Mouse (Mus musculus) kidney, embryonic 15.5 days (tissue): Measurements from ENCODE around the gene Cdh7. TPM values are rescaled to one million over a fixed set of nuclear protein-coding genes. Genes with fewer than 3 reads are reported as not detected.
"Not testable (repeated sequence)": the region's sequence is repeated elsewhere in the genome, so short reads cannot be mapped to it uniquely, and the experiment has no call there.

ENCODE experiments used
- ATAC-seq: fragments of 200-750 bp; cut with Nextera tagmentation; replicated peaks from 2 replicates; pipeline ENCODE4 v1.8.0; 2017; ENCODE audit warnings: moderate TSS enrichment; ENCODE audit not compliant: low FRiP score
- H3K27ac ChIP-seq: fragments of 300-500 bp; sonication (generic); 2 replicates; pipeline ENCODE4 v1.5.1; 2015; ENCODE audit warnings: mild to moderate bottlenecking, inconsistent platforms
- H3K27me3 ChIP-seq: fragments of 300-500 bp; sonication (generic); 2 replicates; pipeline ENCODE4 v1.6.1; 2015; ENCODE audit warnings: inconsistent platforms
- H3K36me3 ChIP-seq: fragments of 300-500 bp; sonication (generic); 2 replicates; pipeline ENCODE4 v1.6.1; 2015; ENCODE audit warnings: inconsistent platforms
- H3K4me1 ChIP-seq: fragments of 300-500 bp; sonication (generic); 2 replicates; pipeline ENCODE4 v1.6.1; 2015; ENCODE audit warnings: inconsistent platforms
- H3K4me2 ChIP-seq: fragments of 300-500 bp; sonication (generic); 2 replicates; pipeline ENCODE4 v1.6.1; 2015; ENCODE audit warnings: moderate library complexity, mild to moderate bottlenecking, inconsistent platforms
- H3K4me3 ChIP-seq: fragments of 300-500 bp; sonication (generic); replicated peaks from 2 replicates; pipeline ENCODE4 v1.5.1; 2015; ENCODE audit warnings: mild to moderate bottlenecking, inconsistent platforms
- H3K9ac ChIP-seq: fragments of 300-500 bp; sonication (generic); 2 replicates; pipeline ENCODE4 v1.6.1; 2015; ENCODE audit warnings: mild to moderate bottlenecking, inconsistent platforms
- H3K9me3 ChIP-seq: fragments of 300-500 bp; sonication (generic); replicated peaks from 2 replicates; pipeline ENCODE4 v1.6.1; 2016; ENCODE audit warnings: inconsistent platforms
- WGBS: fragments of 180-500 bp; shearing (Covaris S2); methylation state at CpG from one replicate; pipeline ENCODE4 v1.1.7; 2015; ENCODE audit warnings: mixed read lengths; 5-methylcytosine and 5-hydroxymethylcytosine counted together
- polyA plus RNA-seq: library from polyadenylated mRNA; unstranded; fragments of >200 nt; fragmentation: Nextera tagmentation; extraction: Ambion mirVana; gene quantifications from 2 replicates; pipeline ENCODE4 v1.2.1, GENCODE M21; 2015

Gene Cdh7
- polyA plus RNA-seq, 1 experiment from 2014 or later: 0.14 TPM

GRCm38 (mm10) chr1:110005038-110005437 lies 22.8 kb downstream of the Cdh7 start:
- H3K4me1 ChIP-seq: no peaks in the 10 kb centered on the region
- no peaks in the 10 kb centered on the region for H3K9me3 ChIP-seq
- H3K4me3 ChIP-seq: no peak overlapping the region
- H3K9ac ChIP-seq: no peak overlapping the region
- no peak overlapping the region for H3K27ac ChIP-seq
- no peaks in the 10 kb centered on the region for H3K36me3 ChIP-seq
- no peak for ATAC-seq
- H3K4me2 ChIP-seq: no peak overlapping the region
- 78% methylated on average over 3 of the region's 3 CpGs for WGBS
- H3K27me3 ChIP-seq: no peaks in the 10 kb centered on the region

GRCm38 (mm10) chr1:110012153-110012552 lies 29.9 kb downstream of the Cdh7 start:
- H3K4me3 ChIP-seq: no peak overlapping the region
- no peak overlapping the region for H3K4me2 ChIP-seq
- H3K27ac ChIP-seq: no peak overlapping the region
- no peaks in the 10 kb centered on the region for H3K36me3 ChIP-seq
- H3K9ac ChIP-seq: no peak overlapping the region
- no peaks in the 10 kb centered on the region for H3K4me1 ChIP-seq
- H3K27me3 ChIP-seq: no peaks in the 10 kb centered on the region
- no peaks in the 10 kb centered on the region for H3K9me3 ChIP-seq
- ATAC-seq: no peak
- 90% methylated on average over 1 of the region's 1 CpGs for WGBS

DNA sequence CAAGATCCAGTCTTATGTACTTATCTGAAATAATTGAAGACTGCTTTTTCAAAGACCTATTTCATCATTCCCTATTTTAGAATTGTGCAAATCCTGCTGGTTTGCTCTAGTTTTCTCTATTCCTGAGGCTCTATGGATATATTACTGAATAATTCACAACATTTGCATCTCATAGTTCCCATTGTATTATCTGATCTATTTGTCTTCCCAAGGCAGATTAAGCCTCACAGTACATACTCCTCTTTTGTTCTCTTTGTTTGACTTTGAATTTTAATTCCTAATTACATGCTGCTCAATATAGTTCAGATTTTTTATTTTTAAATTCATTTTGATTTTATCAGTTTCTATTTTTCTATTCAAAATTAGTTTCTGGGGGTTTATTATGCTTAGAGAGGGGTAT lies 74.1 kb downstream of the Cdh7 start:
- Histone ChIP-seq H3K9me3 (no peaks in the 10 kb centered on the region), H3K4me1 (no peaks in the 10 kb centered on the region), H3K27me3 (no peaks in the 10 kb centered on the region), H3K36me3 (no peaks in the 10 kb centered on the region), H3K9ac (no peak overlapping the region), H3K4me2 (no peak overlapping the region), H3K4me3 (no peak overlapping the region), H3K27ac (no peak overlapping the region)
- ATAC-seq: no peak

- no peak overlapping the region for H3K4me2 ChIP-seq
- no peak overlapping the region for H3K9ac ChIP-seq
- no peak overlapping the region for H3K27ac ChIP-seq
- no peak for ATAC-seq
- H3K4me1 ChIP-seq: no peaks in the 10 kb centered on the region
- H3K9me3 ChIP-seq: no peaks in the 10 kb centered on the region
- no peaks in the 10 kb centered on the region for H3K27me3 ChIP-seq
- no peaks in the 10 kb centered on the region for H3K36me3 ChIP-seq
- WGBS: 97% methylated on average over 1 of the region's 1 CpGs
- H3K4me3 ChIP-seq: no peak overlapping the region
Observed at GRCm38 (mm10) chr1:110067405-110067804, 85.2 kb downstream of the Cdh7 start.

DNA sequence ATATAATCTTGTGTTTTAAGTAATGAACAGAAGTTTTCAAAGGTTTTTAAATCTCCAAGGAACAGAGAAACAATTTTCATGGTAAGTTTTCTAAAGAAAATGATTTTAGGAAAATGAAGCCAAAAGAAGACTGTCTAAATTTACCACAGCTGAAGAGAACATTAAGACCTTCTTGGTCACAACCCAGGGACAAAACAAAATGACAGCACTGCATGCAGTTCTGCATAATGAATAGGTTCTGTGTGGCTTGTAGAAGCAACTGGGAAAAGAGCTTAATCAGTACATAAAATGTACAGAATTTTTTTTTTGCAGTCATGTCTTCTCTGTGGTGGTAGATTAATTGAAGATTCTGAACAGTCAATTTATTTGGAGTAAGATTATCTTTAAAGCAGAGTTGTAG lies 96.2 kb downstream of the Cdh7 start:
- H3K36me3 ChIP-seq: no peaks in the 10 kb centered on the region
- H3K9ac ChIP-seq: no peak overlapping the region
- no peak overlapping the region for H3K4me3 ChIP-seq
- H3K27ac ChIP-seq: no peak overlapping the region
- H3K4me2 ChIP-seq: no peak overlapping the region
- no peaks in the 10 kb centered on the region for H3K4me1 ChIP-seq
- no peaks in the 10 kb centered on the region for H3K9me3 ChIP-seq
- H3K27me3 ChIP-seq: no peaks in the 10 kb centered on the region
- ATAC-seq: no peak

DNA sequence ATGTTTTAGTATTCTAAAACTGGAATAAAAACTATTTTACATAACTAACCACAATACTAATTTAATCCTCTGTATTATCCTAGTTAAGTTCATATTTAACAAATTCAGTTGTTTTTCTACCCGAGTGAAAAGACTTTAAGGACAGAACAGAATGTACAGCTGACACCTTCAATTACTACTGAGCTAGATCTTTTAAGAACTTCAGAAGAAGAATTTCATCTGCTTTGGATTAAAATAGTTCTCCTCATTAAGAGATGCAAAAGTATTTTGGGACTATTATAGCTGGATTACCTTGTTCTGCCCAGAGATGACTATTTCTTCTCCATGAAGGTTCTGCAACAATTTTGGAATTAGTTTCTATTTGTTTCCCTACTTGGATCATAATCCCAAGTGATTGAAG lies 135.8 kb downstream of the Cdh7 start:
- Histone ChIP-seq H3K27ac (no peak overlapping the region), H3K27me3 (no peaks in the 10 kb centered on the region), H3K36me3 (no peaks in the 10 kb centered on the region), H3K4me2 (no peak overlapping the region), H3K4me3 (no peak overlapping the region), H3K9me3 (no peaks in the 10 kb centered on the region), H3K9ac (no peak overlapping the region), H3K4me1 (no peaks in the 10 kb centered on the region)
- WGBS: 84% methylated on average over 1 of the region's 1 CpGs
- no peak for ATAC-seq

DNA sequence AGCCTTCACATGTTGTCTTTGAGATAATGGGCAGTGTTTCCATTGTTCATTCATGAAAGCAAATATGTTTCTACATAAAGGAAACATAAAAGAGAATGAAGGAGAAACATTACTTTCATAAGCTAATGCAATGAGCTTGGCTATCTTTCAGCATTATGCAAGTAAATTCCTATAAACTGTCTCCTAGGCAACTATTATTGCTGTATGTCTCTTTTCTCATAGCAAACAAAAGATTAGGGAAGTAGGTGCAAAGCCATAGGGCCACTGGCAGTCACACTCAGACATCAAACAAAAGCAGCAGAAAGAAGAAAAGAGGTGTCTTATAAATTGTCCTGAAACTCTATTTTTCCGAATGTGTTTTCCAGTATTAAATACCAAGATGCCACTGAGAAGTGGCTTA lies 136.6 kb downstream of the Cdh7 start:
- Histone ChIP-seq H3K27me3 (no peaks in the 10 kb centered on the region), H3K36me3 (no peaks in the 10 kb centered on the region), H3K4me2 (no peak overlapping the region), H3K9me3 (no peaks in the 10 kb centered on the region), H3K4me1 (no peaks in the 10 kb centered on the region), H3K27ac (no peak overlapping the region), H3K9ac (no peak overlapping the region), H3K4me3 (no peak overlapping the region)
- WGBS: 69% methylated on average over 1 of the region's 1 CpGs
- no peak for ATAC-seq

DNA sequence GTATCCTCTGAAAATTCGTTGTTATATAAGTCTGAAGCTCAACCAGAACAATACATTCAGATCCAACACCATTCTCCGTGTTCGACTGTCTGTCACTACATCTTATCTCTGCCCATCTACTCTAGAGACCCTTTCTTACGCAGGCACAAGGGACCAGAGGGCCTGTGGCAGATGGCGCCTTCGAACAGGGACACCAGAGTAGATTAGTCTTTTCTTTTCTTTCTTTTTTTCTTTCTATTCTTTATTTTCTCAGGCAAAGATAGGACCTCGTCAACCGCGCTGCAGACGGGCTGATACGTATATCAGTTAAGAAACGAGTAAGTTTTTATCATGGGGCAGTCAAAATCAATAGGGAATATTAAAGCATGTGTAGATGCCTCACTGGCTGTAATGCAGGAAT lies 189.2 kb downstream of the Cdh7 start:
- 96% methylated on average over 7 of the region's 12 CpGs for WGBS
- H3K36me3 ChIP-seq, H3K27ac ChIP-seq, H3K27me3 ChIP-seq, ATAC-seq, H3K9ac ChIP-seq, H3K9me3 ChIP-seq, H3K4me1 ChIP-seq, H3K4me3 ChIP-seq, H3K4me2 ChIP-seq: not testable (repeated sequence)
